Mouse (Mus musculus): ENCODE results near the gene Csf1.
"Not testable (repeated sequence)": the region's sequence is repeated elsewhere in the genome, so short reads cannot be mapped to it uniquely, and the experiment has no call there.

The Csf1 gene

GRCm38 (mm10) chr3:107748260-107748955 lies 11.9 kb downstream of the Csf1 start:
- no peak for DNase-seq (ENCODE audit: low read depth, low spot score)

GRCm38 (mm10) chr3:107746026-107746425 lies 14.2 kb downstream of the Csf1 start:
- no peak for DNase-seq (ENCODE audit: low read depth, low spot score)

GRCm38 (mm10) chr3:107743650-107744049 lies 16.6 kb downstream of the Csf1 start:
- DNase-seq (ENCODE audit: low read depth, low spot score): no peak

GRCm38 (mm10) chr3:107743107-107743506 lies 17.2 kb downstream of the Csf1 start:
- no peak for DNase-seq (ENCODE audit: low read depth, low spot score)

GRCm38 (mm10) chr3:107742071-107742710 lies 18.1 kb downstream of the Csf1 start:
- DNase-seq (ENCODE audit: low read depth, low spot score): no peak

- no peak for DNase-seq (ENCODE audit: low read depth, low spot score)
Measured at GRCm38 (mm10) chr3:107741387-107741786, 18.9 kb downstream of the Csf1 start.

- DNase-seq (ENCODE audit: low read depth, low spot score): no peak
Measured at GRCm38 (mm10) chr3:107740578-107741207, 19.6 kb downstream of the Csf1 start.

- no peak for DNase-seq (ENCODE audit: low read depth, low spot score)
Measured at GRCm38 (mm10) chr3:107739966-107740365, 20.3 kb downstream of the Csf1 start.

- no peak for DNase-seq (ENCODE audit: low read depth, low spot score)
Measured at GRCm38 (mm10) chr3:107739456-107739855, 20.8 kb downstream of the Csf1 start.

- no peak for DNase-seq (ENCODE audit: low read depth, low spot score)
Measured at GRCm38 (mm10) chr3:107738620-107739019, 21.6 kb downstream of the Csf1 start.

- DNase-seq (ENCODE audit: low read depth, low spot score): no peak
Measured at GRCm38 (mm10) chr3:107737609-107738190, 22.6 kb downstream of the Csf1 start.

- DNase-seq (ENCODE audit: low read depth, low spot score): not testable (repeated sequence)
Measured at GRCm38 (mm10) chr3:107735620-107736019, 24.6 kb downstream of the Csf1 start.

GRCm38 (mm10) chr3:107733329-107733728 lies 26.9 kb downstream of the Csf1 start:
- no peak for DNase-seq (ENCODE audit: low read depth, low spot score)

GRCm38 (mm10) chr3:107730236-107730635 lies 30.0 kb downstream of the Csf1 start:
- no peak for DNase-seq (ENCODE audit: low read depth, low spot score)

GRCm38 (mm10) chr3:107728509-107728908 lies 31.8 kb downstream of the Csf1 start:
- no peak for DNase-seq (ENCODE audit: low read depth, low spot score)

GRCm38 (mm10) chr3:107715971-107716370 lies 44.3 kb downstream of the Csf1 start:
- DNase-seq (ENCODE audit: low read depth, low spot score): no peak

- DNase-seq (ENCODE audit: low read depth, low spot score): no peak
Measured at GRCm38 (mm10) chr3:107714276-107714933, 45.9 kb downstream of the Csf1 start.

- no peak for DNase-seq (ENCODE audit: low read depth, low spot score)
Measured at GRCm38 (mm10) chr3:107712081-107712480, 48.2 kb downstream of the Csf1 start.

GRCm38 (mm10) chr3:107709156-107709555 lies 51.1 kb downstream of the Csf1 start:
- no peak for DNase-seq (ENCODE audit: low read depth, low spot score)

GRCm38 (mm10) chr3:107707239-107707638 lies 53.0 kb downstream of the Csf1 start:
- no peak for DNase-seq (ENCODE audit: low read depth, low spot score)

- DNase-seq (ENCODE audit: low read depth, low spot score): no peak
Measured at GRCm38 (mm10) chr3:107706164-107706563, 54.1 kb downstream of the Csf1 start.

- peak; percentile 62 for DNase-seq (ENCODE audit: low read depth, low spot score)
Measured at GRCm38 (mm10) chr3:107704371-107704705, 55.9 kb downstream of the Csf1 start.

All from skeletal muscle tissue, adult 2 months (tissue).